Mouse (Mus musculus): ENCODE measurements around the gene Vopp1.
A peak's percentile ranks its signal among the peaks of the same experiment; 100 is the strongest.
"Not testable (repeated sequence)": the region's sequence is repeated elsewhere in the genome, so short reads cannot be mapped to it uniquely, and the experiment has no call there.

Gene Vopp1

GRCm38 (mm10) chr6:57824422-57825258, at the start of gene Vopp1:
Vopp1 (minus strand) TSS chr6:57825159.
- peak; percentile 82 for DNase-seq

DNA sequence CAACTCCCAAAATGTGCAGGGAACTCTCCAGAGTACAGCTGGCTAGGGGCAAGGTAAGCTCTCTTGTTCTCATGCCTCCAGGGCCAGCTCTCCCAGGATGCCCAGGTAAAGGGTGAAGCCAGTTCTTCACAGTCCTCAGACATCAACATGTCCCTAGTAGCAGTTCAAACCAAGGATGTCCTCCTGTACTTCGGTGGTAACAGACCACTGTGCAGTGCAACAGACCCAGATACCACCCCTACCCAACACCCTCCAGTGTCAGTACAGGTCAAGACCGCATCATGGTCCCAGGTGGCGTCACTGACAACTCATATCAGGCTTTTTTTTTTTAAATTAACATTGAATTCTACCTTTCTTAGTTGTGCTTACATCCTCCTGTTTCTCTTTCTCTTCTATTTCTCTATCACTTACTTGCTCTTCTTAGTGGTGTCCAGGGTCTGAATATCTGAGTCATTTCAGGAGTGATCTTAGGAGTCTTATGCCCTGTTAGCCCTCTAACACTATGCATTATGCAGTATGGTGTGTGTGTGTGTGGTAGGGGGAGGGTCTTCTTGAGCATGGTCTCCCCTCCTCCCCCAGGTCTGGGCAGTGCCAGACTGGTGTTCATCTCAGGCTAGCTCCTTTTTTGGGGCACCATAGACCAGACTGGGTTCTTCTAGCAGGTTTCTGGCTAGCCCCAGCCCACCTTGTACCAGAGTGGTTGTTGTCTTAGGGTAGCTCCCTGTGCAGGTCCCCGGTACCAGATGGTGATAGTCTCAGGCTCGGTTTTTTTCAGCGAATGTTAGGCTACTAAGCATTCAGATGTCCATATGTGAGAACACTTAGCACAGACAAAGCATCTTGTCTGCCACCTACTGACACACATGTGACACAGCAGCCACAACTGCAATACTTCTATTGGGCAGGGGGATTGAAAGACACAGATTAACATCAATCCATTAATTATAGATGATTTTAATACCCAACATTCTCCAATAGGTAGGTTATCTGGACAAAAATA, 34.4 kb upstream of the Vopp1 start:
- DNase-seq: no peak

DNA sequence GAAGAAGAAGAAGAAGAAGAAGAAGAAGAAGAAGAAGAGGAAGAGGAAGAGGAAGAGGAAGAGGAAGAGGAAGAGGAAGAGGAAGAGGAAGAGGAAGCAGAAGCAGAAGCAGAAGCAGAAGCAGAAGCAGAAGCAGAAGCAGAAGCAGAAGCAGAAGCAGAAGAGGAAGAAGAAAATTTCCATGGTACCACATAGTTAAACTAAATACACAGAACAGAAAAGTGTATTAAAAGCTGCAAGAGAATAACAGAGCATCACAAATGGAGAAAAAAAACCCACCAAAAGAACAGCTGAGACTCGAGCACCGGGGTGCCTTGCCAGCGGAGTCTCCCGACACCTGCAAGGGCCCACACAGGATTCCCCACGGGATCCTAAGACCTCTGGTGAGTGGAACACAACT, 26.2 kb upstream of the Vopp1 start:
- DNase-seq: not testable (repeated sequence)

- DNase-seq: no peak
These were observed 25.3 kb upstream of the Vopp1 start, which contains the start of gene Vmn1r21 for GRCm38 (mm10) chr6:57850286-57850685. Vmn1r21 (minus strand) TSS chr6:57850343.

DNA sequence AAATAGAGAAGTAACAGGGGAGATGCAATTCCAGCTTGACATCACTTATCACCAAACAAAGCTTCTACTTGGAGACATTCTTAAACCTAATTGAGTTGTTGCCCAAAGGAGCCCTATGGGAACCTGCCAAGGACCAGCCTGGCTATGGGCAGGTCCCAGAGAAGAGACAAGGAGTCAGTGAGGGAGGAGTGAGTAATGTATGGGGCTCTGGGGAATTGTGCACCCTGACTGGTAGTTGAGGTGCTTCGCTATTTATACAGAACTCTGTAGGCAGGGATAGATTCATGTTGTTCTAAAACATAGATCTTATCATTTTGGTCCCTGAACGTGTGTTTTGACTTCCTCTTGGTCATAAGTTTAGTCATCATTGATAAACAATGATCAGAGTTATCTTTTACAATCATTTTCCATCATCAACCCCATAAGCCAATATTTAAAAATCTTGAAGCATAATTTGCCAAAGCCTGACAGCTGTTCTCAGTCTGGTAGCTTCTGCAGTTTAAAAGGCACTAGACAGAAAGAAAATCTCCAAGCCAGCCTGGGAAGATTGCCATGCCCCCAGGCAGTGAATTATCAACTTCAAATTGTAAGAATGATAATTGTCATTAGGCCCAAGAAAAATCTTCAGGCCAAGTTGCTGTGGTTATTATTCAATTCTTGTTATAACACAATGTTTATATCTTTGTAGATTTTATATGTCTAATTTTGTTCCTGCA, 14.9 kb upstream of the Vopp1 start:
- DNase-seq: no peak

DNA sequence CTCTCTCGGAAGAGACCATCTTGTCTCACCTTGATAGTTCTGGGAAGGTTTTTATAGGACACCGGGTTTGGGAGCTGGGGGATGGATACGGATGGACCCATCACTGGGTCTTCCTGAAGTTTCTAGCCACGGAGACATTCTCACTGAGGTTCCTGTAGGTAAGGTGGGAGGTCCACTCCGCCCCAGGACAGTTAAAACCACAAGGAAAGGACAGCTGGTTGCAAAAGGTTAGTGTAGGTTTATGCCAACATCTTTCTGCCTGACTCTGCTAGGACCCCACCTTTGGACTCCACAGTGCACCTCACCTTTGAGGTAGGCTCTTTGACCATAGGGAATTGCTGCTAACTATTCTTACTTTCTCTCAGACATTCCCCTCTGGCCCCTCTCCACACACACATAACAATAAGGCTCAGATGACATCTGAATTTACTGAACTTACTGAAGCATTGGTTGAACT, 328 bp upstream of the Vopp1 start:
- no peak for DNase-seq

GRCm38 (mm10) chr6:57823461-57823860, 1.5 kb downstream of the Vopp1 start:
- DNase-seq: no peak

GRCm38 (mm10) chr6:57822648-57823410, 2.1 kb downstream of the Vopp1 start:
- no peak for DNase-seq

- DNase-seq: no peak
These were observed 10.5 kb downstream of the Vopp1 start for GRCm38 (mm10) chr6:57814436-57814940.

- no peak for DNase-seq
These were observed 12.9 kb downstream of the Vopp1 start for GRCm38 (mm10) chr6:57811748-57812730.

DNA sequence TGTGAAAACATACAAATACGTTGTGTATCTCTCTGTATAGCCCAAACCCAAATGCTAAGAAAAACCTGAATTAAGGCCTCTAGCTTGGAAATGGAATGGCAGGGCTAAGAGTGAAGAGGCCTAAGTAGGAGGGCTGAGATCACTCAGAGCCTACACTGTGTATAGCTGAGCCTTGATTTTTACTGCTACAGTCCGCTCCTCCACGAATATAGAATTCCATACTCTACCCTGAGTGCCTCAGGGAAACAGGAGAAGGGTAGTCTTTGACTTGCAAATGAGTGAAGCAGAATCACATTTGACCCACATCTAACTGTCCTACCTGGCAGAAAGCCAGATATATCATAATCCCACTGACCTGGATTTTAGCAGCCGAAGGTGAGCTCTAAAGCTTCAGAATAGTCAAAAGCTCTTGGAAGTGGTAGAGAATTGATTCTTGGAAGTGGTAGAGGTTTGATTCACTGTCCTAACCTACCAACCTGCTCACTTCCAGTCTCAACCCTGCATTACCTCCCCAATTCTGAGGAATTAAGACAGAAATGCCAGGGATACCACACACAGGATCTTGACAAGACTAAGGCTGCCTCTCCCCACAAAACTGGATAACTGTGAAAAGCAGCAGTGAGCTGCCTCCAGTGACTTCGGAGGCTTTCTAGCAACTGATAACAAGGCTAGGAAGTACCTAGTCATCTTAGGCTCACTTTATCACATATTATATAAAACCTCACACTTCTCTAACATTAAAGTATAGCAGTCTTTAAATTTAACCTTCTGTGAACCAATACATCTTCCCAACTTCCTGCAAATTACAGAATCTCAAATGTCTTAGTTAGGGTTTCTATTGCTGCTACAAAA, 19.5 kb downstream of the Vopp1 start:
- no peak for DNase-seq

DNA sequence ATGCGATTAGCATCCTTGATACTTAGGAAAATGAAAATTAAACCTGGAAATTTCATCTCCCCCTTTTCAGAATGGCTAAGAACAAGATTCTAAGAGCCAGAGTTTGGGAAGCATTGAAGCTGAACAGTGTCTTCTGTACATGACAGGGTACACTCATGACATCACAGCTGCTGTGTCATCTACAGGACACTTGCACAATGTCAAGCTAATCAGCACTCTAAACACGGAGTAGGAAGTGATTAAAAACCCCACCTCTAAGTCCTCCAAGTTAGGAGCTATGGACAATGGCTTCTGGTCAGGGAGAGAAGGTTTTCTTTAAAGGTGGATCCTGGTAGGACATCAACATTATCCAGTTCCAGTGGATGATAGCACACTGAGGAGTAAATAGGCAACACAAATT, 21.8 kb downstream of the Vopp1 start:
- DNase-seq: no peak

- DNase-seq: no peak
These were observed 26.0 kb downstream of the Vopp1 start for GRCm38 (mm10) chr6:57798986-57799385.

- DNase-seq: no peak
These were observed 28.0 kb downstream of the Vopp1 start for GRCm38 (mm10) chr6:57796853-57797423.

GRCm38 (mm10) chr6:57795835-57796234, 29.1 kb downstream of the Vopp1 start:
- no peak for DNase-seq

- DNase-seq: not testable (repeated sequence)
These were observed 32.1 kb downstream of the Vopp1 start for GRCm38 (mm10) chr6:57792821-57793220.

GRCm38 (mm10) chr6:57790542-57790941, 34.4 kb downstream of the Vopp1 start:
- DNase-seq: no peak

GRCm38 (mm10) chr6:57787376-57787775, 37.6 kb downstream of the Vopp1 start:
- no peak for DNase-seq

GRCm38 (mm10) chr6:57784251-57784650, 40.7 kb downstream of the Vopp1 start:
- no peak for DNase-seq
